Mouse (Mus musculus) T-helper 1 cell (primary cell): ENCODE data around the gene Rbms3.

Experiments
- in situ Hi-C: fragments of 300-600 bp; cut with MboI, MseI; formaldehyde crosslinking; loops from one replicate; pipeline ENCODE4 v1.15.1; 2025; ENCODE audit warnings: high pct_unique_total_duplicates

The Rbms3 gene

GRCm38 (mm10) chr9:116903304-116903993, 726.3 kb downstream of the Rbms3 start:
- in situ Hi-C loops, result no loop called here

GRCm38 (mm10) chr9:116899403-116899802, 730.3 kb downstream of the Rbms3 start:
- in situ Hi-C loops, result no loop called here

- in situ Hi-C loops, result no loop called here
These were observed 742.6 kb downstream of the Rbms3 start for GRCm38 (mm10) chr9:116886973-116887680.

- in situ Hi-C loops, result no loop called here
These were observed 744.1 kb downstream of the Rbms3 start for GRCm38 (mm10) chr9:116885617-116886016.

GRCm38 (mm10) chr9:116880503-116880902, 749.2 kb downstream of the Rbms3 start:
- in situ Hi-C loops, result no loop called here

GRCm38 (mm10) chr9:116879600-116880457, 749.9 kb downstream of the Rbms3 start:
- in situ Hi-C loops, result no loop called here

GRCm38 (mm10) chr9:116876786-116877185, 752.9 kb downstream of the Rbms3 start:
- in situ Hi-C loops, result no loop called here

GRCm38 (mm10) chr9:116873976-116874320, 755.8 kb downstream of the Rbms3 start:
- in situ Hi-C loops, result no loop called here

GRCm38 (mm10) chr9:116873033-116873975, 756.4 kb downstream of the Rbms3 start:
- in situ Hi-C loops, result no loop called here

- in situ Hi-C loops, result no loop called here
These were observed 757.4 kb downstream of the Rbms3 start for GRCm38 (mm10) chr9:116872346-116872745.

- in situ Hi-C loops, result no loop called here
These were observed 758.1 kb downstream of the Rbms3 start for GRCm38 (mm10) chr9:116871576-116871975.

GRCm38 (mm10) chr9:116866060-116866459, 763.7 kb downstream of the Rbms3 start:
- in situ Hi-C loops, result no loop called here

- in situ Hi-C loops, result no loop called here
These were observed 766.1 kb downstream of the Rbms3 start for GRCm38 (mm10) chr9:116863626-116864025.

GRCm38 (mm10) chr9:116862341-116862740, 767.4 kb downstream of the Rbms3 start:
- in situ Hi-C loops, result no loop called here

- in situ Hi-C loops, result no loop called here
These were observed 771.7 kb downstream of the Rbms3 start for GRCm38 (mm10) chr9:116857861-116858595.

- in situ Hi-C loops, result no loop called here
These were observed 772.6 kb downstream of the Rbms3 start for GRCm38 (mm10) chr9:116857151-116857550.

- in situ Hi-C loops, result no loop called here
These were observed 774.0 kb downstream of the Rbms3 start for GRCm38 (mm10) chr9:116855744-116856143.

- in situ Hi-C loops, result no loop called here
These were observed 780.8 kb downstream of the Rbms3 start for GRCm38 (mm10) chr9:116848905-116849304.

GRCm38 (mm10) chr9:116848166-116848565, 781.5 kb downstream of the Rbms3 start:
- in situ Hi-C loops, result no loop called here
